Mouse (Mus musculus) stomach, postnatal 0 days (tissue): ENCODE measurements at regions not wholly inside any gene's neighbourhood (a gene's known extent, or its start where the extent isn't known, plus 50 kb on each side); places are given as distances from the start of the nearest gene placed in this dataset.

Experiments
- ATAC-seq: fragments of 200-750 bp; cut with Nextera tagmentation; 2 replicates; pipeline ENCODE4 v1.8.0; 2017; ENCODE audit not compliant: low FRiP score, low TSS enrichment
- DNase-seq: peaks from one replicate; pipeline ENCODE4 v3.0.0-alpha.2; 2016; ENCODE audit warnings: low spot score
- H3K27ac ChIP-seq: fragments of 300-500 bp; sonication (generic); replicated peaks from 2 replicates; pipeline ENCODE4 v1.5.1; 2014; ENCODE audit warnings: mild to moderate bottlenecking, control low read depth
- H3K27me3 ChIP-seq: fragments of 300-500 bp; sonication (generic); 2 replicates; pipeline ENCODE4 v1.6.1; 2014; ENCODE audit warnings: low read length; ENCODE audit not compliant: control insufficient read depth, insufficient read depth
- H3K36me3 ChIP-seq: fragments of 300-500 bp; sonication (generic); 2 replicates; pipeline ENCODE4 v1.6.1; 2014; ENCODE audit warnings: low read length, mixed read lengths; ENCODE audit not compliant: control insufficient read depth, insufficient read depth
- H3K4me1 ChIP-seq: fragments of 300-500 bp; sonication (generic); replicated peaks from 2 replicates; pipeline ENCODE4 v1.6.1; 2014; ENCODE audit warnings: antibody characterized with exemption; ENCODE audit not compliant: control insufficient read depth, insufficient read depth
- H3K4me2 ChIP-seq: fragments of 300-500 bp; sonication (generic); replicated peaks from 2 replicates; pipeline ENCODE4 v1.6.1; 2014; ENCODE audit warnings: low read depth, mild to moderate bottlenecking, control low read depth, moderate library complexity
- H3K4me3 ChIP-seq: fragments of 300-500 bp; sonication (generic); 2 replicates; pipeline ENCODE4 v1.5.1; 2014; ENCODE audit warnings: low read depth, low read length, control low read depth
- H3K9ac ChIP-seq: fragments of 300-500 bp; sonication (generic); 2 replicates; pipeline ENCODE4 v1.6.1; 2014; ENCODE audit warnings: mild to moderate bottlenecking, low read length, control low read depth, mixed read lengths
- H3K9me3 ChIP-seq: fragments of 300-500 bp; sonication (generic); 2 replicates; pipeline ENCODE4 v1.6.1; 2016; ENCODE audit warnings: low read length; ENCODE audit not compliant: control insufficient read depth
- CTCF ChIP-seq: IDR thresholded peaks from 2 replicates; pipeline ENCODE4 v1.5.1; 2016; ENCODE audit warnings: antibody characterized with exemption, low read depth, mild to moderate bottlenecking, moderate library complexity
- EP300 ChIP-seq: optimal IDR thresholded peaks from 2 replicates; pipeline ENCODE3; 2016; ENCODE audit warnings: antibody characterized with exemption
- WGBS: fragments of 180-500 bp; shearing (Covaris S2); extraction: QIAGEN DNeasy Blood & Tissue Kit; methylation state at CpG from one replicate; pipeline ENCODE4 v1.1.7; 2014; 5-methylcytosine and 5-hydroxymethylcytosine counted together

DNA sequence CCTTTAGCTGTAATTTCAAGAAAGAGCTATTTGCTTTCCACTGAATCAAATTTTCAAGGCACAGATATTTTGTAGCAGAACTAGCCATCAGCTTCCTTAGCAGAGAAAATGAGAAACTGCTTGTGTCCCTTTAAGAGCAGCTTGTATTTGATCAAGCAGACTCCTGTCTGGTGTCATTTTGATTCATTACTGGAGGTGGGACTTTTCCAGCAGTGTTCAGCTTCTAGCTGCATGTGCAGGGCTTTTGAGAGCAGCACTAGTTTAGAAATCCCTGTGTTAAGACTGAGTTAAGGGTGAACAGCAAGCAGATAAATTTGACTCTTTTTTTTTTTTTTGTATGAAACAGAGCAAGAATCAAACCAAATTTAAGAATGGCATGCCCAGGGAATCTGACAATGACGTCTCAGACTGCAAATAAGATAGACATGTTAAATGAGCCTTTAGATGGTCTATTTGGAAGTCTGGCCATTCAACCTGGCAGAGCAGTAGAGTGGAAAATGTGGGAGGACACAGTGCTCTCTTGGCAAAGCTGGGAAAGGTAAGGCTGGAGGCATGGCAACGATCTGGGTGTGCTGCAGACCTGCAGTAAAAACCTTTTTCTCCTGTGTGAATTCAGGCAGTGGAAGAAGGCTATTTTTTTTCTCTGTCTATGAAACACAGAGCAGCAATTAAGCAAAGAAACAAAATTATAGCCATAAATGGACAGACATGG, 419.9 kb upstream of the Dmd start:
- H3K9me3 ChIP-seq: no peaks in the 10 kb centered on the region
- TF ChIP-seq EP300 (no peak), CTCF (no peak)
- ATAC-seq: no peak
- no peak overlapping the region for H3K4me3 ChIP-seq
- 35% methylated on average over 2 of the region's 2 CpGs for WGBS
- no peaks in the 10 kb centered on the region for H3K27me3 ChIP-seq
- DNase-seq: no peak
- H3K27ac ChIP-seq: no peak overlapping the region
- H3K4me1 ChIP-seq: no peaks in the 10 kb centered on the region
- no peak overlapping the region for H3K9ac ChIP-seq
- H3K4me2 ChIP-seq: no peak overlapping the region
- H3K36me3 ChIP-seq: no peaks in the 10 kb centered on the region

DNA sequence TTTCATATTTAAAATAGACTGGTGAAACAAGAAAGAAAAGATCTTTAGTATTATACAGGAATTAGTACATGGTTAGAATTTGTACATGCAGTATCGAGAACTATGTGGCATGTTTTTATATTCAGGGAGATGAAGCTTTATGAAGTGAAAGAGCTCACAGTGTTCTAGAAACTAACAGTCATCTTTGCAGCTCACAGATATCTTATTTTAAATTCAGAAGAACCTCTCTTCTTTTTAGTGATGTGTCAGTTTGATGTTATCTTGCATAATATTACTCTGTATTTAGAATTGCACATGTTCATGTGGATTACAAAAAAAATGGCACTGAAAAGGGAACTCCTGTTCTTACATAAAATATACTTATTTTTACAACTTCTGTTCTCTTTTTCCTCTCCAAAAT, 377.1 kb upstream of the Dmd start:
- 74% methylated on average over 1 of the region's 1 CpGs for WGBS
- H3K27me3 ChIP-seq: no peaks in the 10 kb centered on the region
- no peak overlapping the region for H3K9ac ChIP-seq
- DNase-seq: no peak
- no peaks in the 10 kb centered on the region for H3K36me3 ChIP-seq
- no peaks in the 10 kb centered on the region for H3K9me3 ChIP-seq
- no peak overlapping the region for H3K27ac ChIP-seq
- no peak for ATAC-seq
- TF ChIP-seq EP300 (no peak), CTCF (no peak)
- H3K4me2 ChIP-seq: no peak overlapping the region
- no peaks in the 10 kb centered on the region for H3K4me1 ChIP-seq
- H3K4me3 ChIP-seq: no peak overlapping the region

DNA sequence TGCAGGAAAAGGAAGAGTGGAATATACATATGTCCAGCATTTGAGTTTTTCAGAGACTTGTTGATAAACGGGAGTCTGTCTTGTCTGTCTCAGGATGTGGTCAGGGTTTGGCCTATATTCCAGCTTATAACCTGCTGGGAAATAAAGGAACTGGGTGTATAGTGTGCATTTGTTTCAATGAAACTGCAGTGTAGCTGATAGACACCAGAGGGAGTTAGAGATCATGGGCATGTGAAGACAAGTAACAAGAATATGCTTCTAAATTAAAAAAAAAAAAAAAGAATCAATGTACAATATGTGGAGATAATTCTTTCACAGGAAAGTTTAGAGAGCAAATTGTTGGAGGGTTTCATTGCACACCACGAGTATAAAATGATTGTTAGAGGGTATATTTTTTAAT, 335.3 kb upstream of the Dmd start:
- Histone ChIP-seq H3K4me2 (no peak overlapping the region), H3K9ac (no peak overlapping the region), H3K36me3 (no peaks in the 10 kb centered on the region), H3K4me3 (no peak overlapping the region), H3K27me3 (no peaks in the 10 kb centered on the region), H3K4me1 (no peaks in the 10 kb centered on the region), H3K9me3 (no peaks in the 10 kb centered on the region), H3K27ac (no peak overlapping the region)
- peak; percentile 61 for TF ChIP-seq CTCF
- no peak for TF ChIP-seq EP300
- 39% methylated on average over 2 of the region's 2 CpGs for WGBS
- no peak for DNase-seq
- no peak for ATAC-seq

DNA sequence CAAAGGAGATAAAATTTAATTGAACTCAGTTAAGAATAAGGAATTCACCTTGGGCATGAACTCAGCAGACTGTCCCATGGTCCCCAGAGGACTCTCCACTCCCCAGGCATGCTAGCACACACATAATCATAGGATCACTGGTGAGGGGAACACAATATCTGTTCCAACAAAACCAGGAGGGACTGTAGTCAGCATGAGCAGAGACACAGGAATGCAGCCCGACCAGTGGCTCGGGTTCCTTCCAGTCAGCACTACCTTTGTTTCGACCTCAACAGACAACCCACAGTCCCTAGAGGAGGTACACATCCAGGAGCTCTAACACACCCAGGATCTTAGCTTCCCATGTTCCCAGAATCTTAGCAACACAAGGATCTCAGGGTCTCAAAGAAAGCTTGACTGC, 298.3 kb upstream of the Dmd start:
- no peak for TF ChIP-seq EP300
- TF ChIP-seq CTCF: no peak
- ATAC-seq (no peak), DNase-seq (no peak)
- Histone ChIP-seq H3K9me3 (no peaks in the 10 kb centered on the region), H3K27ac (no peak overlapping the region), H3K4me3 (no peak overlapping the region), H3K4me2 (no peak overlapping the region), H3K27me3 (no peaks in the 10 kb centered on the region), H3K9ac (no peak overlapping the region), H3K36me3 (no peaks in the 10 kb centered on the region), H3K4me1 (no peaks in the 10 kb centered on the region)
- 68% methylated on average over 3 of the region's 3 CpGs for WGBS
